Mouse (Mus musculus) mouse embryonic stem cell (cell line): Measurements from ENCODE around the gene Vmn2r105.

Source experiments
- in situ Hi-C, 2 experiments: fragments of 300-500 bp; cut with MboI; formaldehyde crosslinking; loops; 1 replicate in 1 of 2; 3 replicates in 1 of 2; pipeline ENCODE4 v1.14.3; 2019 to 2020; ENCODE audit warnings: low sequenced_read_pairs in 2 of 2, low pct_unique_long_range_greater_than_20kb in 1 of 2, mixed read lengths in 1 of 2; ENCODE audit not compliant: unreplicated experiment in 1 of 2

The Vmn2r105 gene

DNA sequence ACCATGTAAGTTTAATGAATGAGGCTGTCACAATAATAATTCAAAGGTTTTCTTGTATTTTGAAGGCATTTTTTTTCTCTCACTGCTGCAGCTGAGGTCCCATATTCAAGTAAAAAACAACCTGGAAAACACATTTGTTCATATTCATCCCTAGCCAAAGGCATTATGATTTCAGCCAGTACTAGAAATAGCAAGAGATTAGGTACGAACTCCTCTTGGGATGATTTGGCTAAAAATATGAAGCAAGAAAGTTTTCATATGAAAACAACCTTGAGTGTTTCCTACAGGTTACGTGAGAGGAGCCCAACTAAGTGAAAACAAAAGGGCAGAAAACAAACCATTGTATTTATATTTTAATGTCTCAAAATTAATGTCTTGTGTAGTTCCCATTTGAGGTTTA lies at the start of gene Vmn2r105:
Vmn2r105 (minus strand) TSS at position 101 of the 400 bp plus-strand sequence.
- in situ Hi-C loops = no loop called here

DNA sequence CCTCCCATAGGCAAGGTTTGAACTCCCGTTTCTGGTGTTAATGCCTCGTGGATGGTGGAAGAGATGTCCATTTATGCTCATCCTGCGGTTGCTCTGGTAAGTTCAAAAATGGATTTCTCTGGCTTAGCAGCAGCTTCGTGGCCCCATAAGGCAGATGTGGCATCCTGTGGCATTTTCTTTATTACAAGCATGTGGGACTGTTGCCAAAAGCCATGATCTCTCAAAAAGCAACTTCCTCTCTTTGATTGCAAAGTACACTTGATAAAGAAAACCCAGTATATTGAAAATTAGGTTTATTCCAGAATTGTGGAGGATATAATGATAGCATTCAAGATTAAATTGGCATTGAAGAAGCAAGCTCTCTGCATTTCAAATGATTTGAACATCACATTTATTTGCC lies 20.7 kb upstream of the Vmn2r105 start:
- in situ Hi-C loops = no loop called here

DNA sequence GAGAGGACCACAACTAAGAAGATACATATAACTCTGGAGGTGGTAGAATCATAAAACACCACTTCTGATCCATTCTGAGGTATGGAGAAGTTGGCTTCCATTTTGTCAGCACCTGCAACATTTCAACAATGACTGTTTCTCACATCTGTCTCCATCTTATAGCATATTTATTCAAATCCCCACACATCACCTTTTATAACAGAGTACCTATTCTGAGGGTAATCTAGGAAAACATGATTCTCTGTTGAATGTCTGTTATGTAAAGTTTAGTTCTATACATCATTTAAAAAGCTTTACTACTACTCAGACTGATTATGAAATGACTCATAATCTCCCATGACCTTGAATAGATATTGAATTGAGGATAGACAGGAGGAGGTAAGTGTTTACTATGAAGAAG lies 51.9 kb downstream of the Vmn2r105 start, which contains the start of gene Fpr-rs6:
Fpr-rs6 (minus strand) TSS at position 101 of the 400 bp plus-strand sequence.
- in situ Hi-C loops = no loop called here
